ENCODE assay signal across 17 mouse cellular contexts in genomic region chr17:10624699-10625424, GRCm38 (mm10).
"Had no signal": no experiment of that assay in that cellular context is flagged by ENCODE, and none has a peak within 500 bp of the region (broad histone marks: within the 10 kb centered on the region; RNA-seq: fewer than 3 reads in every experiment).

No protein-coding gene starts in this region.

- ATAC-seq: lung, postnatal 0 days; midbrain, embryonic 13.5 days; midbrain, embryonic 15.5 days had no signal

- H3K27ac ChIP-seq: lung, embryonic 15.5 days; macrophage; midbrain, embryonic 13.5 days; midbrain, embryonic 15.5 days; neural tube, embryonic 12.5 days; stomach, embryonic 15.5 days; stomach, postnatal 0 days had no signal

- H3K4me3 ChIP-seq: lung, embryonic 15.5 days; megakaryocyte, embryonic 14.5 days; midbrain, embryonic 13.5 days; midbrain, embryonic 15.5 days; neural tube, embryonic 12.5 days; stomach, embryonic 15.5 days had no signal

- H3K9ac ChIP-seq: lung, embryonic 15.5 days; midbrain, embryonic 13.5 days; midbrain, embryonic 15.5 days; neural tube, embryonic 12.5 days; stomach, embryonic 15.5 days had no signal

- H3K4me2 ChIP-seq: lung, embryonic 15.5 days; midbrain, embryonic 11.5 days; midbrain, embryonic 13.5 days; midbrain, embryonic 15.5 days; neural tube, embryonic 12.5 days; stomach, embryonic 15.5 days had no signal

- H3K9me3 ChIP-seq: lung, embryonic 15.5 days; midbrain, embryonic 13.5 days; midbrain, embryonic 15.5 days; neural tube, embryonic 12.5 days; stomach, embryonic 15.5 days had no signal

- DNase-seq: lung, adult 2 months; lung, postnatal 14 days; lung, postnatal 36 days; right cerebral cortex, postnatal 14 days; thymus, adult 2 months; thymus, postnatal 25 days; thymus, postnatal 4 days had no signal

- H3K36me3 ChIP-seq: lung, embryonic 15.5 days; midbrain, embryonic 13.5 days; midbrain, embryonic 15.5 days; neural tube, embryonic 12.5 days; stomach, embryonic 15.5 days had no signal

- H3K27me3 ChIP-seq: lung, embryonic 15.5 days; megakaryocyte, embryonic 14.5 days; midbrain, embryonic 13.5 days; midbrain, embryonic 15.5 days; neural tube, embryonic 12.5 days; stomach, embryonic 15.5 days had no signal

- H3K4me1 ChIP-seq: lung, embryonic 15.5 days; midbrain, embryonic 15.5 days; stomach, embryonic 15.5 days had no signal
